Mouse (Mus musculus) skeletal muscle tissue, adult 2 months (tissue): Measurements from ENCODE around the gene Il17ra.

ENCODE experiments used
- DNase-seq: peaks from one replicate; pipeline ENCODE4 v3.0.0-alpha.2; 2012; ENCODE audit warnings: low read depth, low spot score

The Il17ra gene

DNA sequence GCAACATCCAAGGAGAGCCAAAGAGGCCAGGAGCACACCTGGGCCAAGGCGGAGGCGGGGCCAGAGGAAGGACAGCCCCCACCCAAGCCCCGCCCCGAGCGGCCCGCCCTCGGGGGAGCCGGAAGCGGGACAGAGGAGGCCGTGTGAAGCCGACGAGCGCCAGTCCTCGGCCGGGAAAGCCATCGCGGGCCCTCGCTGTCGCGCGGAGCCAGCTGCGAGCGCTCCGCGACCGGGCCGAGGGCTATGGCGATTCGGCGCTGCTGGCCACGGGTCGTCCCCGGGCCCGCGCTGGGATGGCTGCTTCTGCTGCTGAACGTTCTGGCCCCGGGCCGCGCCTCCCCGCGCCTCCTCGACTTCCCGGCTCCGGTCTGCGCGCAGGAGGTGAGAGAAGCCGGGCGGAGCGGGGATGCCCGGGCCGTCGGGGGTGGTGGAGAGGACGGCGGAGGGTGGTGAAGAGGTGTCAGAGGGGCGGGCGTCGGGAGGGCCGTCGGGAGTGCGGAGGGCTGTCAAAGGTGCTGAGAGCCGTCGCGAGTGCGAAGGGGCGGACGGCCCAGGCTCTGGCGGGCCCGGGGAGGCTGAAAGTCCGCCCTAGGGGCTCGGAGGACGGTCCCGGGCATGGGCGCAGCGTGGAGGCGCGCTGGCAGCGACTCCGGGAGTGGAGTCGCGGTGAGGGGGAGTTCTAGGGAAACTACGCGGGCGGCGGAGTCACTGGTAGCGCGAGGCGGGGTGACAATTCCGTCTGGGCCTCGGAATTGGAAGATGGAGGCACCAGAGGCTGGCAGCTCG lies at the start of gene Il17ra:
Gene Il17ra (plus strand): TSS at position 162 of the 786 bp plus-strand sequence.
- DNase-seq = no peak

DNA sequence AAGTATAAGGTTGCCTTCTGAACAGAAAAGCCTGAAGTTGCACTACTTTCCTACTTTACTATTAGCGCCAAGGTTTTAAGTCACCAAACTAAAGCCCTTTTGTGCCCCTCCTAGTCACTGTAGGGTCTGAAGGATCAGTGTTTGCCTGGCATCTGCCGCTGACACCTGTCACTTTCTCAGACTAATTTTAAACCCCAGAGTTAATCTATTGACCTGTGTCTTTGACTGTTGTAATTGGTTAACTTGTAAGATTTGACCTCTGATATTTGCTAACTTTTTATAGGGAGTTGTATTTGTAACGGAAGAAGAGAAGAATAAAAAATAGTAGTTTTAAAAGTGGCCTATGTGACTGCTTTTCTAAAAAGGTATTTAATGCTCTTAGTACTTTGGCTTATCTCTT lies 24.9 kb upstream of the Il17ra start:
- DNase-seq = no peak

DNA sequence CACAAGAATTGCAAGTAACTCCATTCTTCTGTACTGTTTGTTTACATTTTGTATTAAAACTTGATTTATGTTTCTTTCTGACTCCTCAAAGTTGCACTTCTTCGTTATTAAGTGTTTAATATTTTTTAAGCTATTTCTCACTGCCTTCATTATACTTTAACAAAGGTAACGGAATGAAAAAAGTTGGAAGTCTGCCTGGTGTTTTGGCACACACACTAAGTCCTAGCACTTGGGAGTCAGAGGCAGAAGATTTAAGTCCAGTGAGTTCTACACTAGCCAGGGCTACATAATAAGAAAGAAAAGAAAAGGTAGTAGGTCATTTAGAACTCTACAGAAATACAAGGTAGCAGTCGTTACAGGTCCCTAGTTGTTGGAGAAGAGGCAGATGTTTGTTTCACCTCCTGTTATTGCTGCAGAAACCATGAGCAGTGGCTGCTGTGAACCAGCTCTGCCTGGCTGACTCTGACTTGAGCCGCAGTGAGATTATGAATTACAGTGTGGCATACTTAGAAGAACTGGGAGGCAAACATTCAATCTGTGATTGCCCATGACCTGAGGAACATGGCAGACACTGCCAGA lies 20.8 kb upstream of the Il17ra start:
- DNase-seq = no peak

DNA sequence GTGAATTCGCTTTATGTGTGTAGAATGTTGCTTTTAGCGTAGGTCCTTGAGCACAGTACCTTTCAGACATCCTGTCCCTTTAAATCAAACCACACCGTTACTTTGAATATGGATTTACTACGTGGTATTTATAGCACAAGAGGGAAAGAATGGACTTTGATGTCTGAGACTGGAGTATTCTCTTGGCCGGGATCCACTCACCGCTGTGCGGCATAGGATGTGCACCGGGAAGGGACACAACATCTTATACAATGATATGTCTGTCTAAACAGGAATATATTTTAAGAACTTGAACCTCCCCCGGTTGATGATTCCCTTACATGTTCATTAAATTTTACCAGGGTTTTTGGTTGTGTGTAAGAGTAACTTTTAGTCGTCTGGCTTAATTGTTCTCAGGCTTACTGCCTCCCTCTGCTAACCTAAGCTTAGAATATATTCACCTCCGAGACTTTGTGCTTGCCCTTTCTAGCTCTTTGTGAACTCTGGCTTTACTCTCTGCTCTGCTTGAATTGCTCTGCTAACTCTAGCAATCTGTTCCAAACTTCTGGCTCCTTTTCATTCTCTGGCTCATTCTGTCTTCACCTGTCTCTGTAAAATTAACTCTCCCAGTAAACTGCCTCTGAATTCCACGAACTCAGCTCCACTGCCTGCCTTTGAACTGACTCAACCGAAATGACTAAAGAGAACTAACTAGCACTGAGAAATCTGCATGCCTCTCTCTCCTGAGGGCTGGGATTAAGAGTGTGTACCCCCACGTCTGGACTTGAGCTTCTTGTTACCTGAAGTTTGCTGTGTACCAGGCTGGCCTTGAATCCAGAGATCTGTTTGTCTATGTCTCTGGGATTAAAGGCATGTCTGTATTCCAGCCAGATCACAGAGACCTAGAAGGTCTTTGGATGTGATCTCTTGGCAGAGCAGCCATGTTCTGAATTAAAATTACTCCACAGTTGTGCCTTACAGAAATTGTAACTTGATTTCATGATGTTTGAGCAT lies 19.4 kb upstream of the Il17ra start:
- peak; percentile 37 for DNase-seq

DNA sequence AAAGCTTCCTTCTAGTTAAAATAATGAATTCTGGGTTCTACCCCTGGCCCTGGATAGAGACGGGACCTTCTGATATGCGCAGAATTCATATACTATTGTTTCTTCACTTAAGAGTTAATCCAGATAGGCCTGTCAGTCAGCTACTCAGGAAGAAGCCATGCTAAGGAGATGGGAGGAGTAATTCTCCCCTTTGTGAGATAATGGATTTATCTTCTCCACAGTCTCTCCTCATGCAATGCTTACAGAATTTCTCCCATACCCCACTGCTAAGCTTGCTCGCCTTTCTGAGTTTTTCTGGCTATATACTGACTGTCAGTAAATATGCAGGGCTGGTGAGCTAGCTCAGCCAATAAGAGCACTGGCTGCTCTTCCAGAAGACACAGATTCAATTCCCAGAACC lies 12.8 kb upstream of the Il17ra start:
- DNase-seq = no peak

DNA sequence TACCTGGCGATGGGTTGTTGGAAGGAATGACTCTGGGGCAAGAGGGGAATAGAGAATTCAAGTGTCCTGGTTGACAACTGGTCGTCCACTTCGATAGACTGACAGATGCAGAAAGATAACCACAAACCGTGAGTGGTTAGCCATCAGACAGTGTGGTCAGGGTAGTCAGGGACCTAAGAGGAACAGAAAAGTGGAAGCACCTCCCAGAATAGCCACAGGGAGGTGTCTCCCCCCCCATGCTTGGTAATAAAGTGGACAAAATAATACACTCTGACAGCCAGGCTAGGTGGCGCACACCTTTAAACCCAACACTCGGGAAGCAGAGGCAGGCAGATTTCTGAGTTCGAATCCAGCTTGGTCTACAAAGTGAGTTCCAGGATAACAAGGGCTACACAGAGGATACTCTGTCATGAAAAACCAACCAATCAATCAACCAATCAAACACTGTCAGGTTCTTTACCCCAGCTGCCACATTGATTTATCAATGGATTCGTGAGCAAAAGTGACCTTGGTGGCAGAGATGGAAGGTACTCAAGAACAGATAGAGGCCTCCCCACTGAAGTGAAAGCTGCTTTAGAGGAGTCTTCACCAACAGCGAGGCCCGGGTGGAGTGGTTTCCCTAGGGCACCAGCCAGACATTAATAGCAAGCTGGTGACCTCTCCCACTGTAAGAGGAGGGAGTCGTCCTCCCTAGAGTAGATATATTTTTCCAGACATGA lies 10.5 kb upstream of the Il17ra start:
- DNase-seq = no peak

DNA sequence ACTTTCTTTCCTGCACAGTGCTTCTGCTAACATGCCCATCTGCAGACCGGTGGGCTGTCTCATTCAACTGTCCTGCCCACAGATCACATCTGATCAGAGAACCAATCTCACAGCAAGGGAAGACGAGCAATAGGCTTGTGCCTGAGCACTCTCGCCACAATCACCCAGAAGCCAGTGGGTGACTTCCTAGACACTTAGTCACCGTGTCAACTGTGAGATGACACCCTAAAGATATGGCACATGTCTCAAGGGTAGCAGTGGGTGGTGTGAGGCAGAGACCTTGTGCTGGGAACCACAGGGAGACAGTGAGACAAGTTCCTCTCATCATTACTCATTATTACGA lies 10.0 kb upstream of the Il17ra start:
- DNase-seq = no peak

DNA sequence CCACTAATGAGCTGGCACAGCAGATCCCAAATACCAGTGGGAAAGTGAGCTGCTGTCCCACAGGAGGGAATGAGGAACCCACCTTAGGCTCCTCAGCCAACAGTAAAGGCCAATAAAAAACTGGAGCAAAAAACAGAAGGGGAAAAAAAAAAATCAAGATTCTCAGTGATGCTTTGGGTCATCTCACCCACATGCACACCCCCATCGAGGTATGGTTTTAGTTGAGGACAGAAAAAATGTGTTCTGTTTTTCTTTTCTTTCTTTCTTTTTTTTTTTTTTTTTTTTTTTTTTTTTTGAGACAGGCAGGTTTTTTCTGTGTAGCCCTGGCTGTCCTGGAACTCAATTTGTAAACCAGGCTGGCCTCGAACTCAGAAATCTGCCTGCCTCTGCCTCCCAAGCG lies 9.5 kb upstream of the Il17ra start:
- DNase-seq = no peak

DNA sequence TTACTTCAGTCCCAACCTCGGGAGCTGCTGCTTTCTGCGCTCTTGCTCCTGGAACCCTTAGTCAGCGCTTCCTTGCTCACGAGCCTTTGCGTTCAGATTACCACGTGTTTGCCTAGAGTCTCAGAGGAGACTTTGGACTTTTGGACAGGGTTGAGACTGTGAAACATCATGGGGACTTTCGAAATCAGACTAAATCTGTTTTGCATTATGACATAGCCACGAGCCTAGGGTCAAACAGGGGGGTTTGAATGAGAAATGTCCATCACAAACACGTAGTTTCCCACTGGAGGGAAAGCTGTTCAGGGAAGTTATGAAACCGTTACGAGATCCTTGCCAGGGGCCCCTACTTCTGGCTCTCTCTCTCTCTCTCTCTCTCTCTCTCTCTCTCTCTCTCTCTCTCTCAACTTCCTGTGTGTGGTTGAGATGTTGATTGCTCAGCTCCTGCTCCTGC lies 8.4 kb upstream of the Il17ra start:
- DNase-seq = peak; percentile 62

DNA sequence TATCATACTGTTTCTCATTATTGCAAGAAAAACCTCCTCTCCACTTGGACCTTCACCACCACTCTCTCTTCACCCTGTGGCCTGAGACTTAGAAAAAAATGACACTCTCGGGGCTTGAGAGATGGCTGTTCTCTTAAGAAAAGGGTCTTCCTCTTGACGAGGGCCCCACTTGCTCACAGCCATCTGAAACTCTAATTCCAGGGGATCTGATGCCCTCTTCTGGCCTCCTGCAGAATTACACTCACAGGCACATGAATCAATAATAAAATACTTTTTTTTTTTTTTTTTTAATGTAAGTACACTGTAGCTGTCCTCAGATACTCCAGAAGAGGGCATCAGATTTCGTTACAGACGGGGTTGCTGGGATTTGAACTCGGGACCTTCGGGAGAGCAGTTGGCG lies 6.0 kb upstream of the Il17ra start:
- DNase-seq = no peak

DNA sequence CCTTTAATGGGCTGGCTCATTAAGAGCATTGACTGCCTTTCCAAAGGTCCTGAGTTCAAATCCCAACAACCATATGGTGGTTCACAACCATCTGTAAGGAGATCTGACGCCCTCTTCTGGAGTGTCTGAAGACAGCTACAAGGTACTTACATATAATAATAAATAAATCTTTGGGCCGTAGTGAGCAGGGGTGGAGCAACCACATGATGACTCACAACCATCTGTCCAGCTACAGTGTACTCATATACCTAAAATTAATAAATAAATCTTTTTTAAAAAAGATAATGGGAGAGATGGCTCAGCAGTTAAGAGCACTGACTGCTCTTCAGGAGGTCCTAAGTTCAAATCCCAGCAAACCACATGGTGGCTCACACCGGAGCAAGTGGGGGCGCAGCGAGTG lies 5.3 kb upstream of the Il17ra start:
- DNase-seq = no peak

DNA sequence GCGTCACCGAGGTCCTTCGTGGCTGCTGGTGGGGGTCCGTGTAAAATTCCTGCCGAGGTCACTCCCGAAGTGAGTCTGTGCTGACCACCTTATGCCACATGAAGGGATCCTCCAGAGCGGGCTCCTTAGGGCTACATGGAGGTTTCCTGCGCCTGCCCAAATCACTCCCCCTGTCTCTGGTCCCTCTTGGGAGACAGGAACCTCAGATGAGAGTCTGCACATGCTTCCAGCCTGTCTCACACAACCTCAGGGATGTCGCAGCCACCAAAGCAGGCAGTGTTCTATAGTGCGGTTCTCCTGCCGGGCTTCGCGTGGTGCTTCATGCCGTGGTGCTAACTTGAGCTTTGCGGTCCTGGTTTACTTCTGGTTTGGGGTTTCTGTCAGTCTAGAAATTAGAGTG lies 1.8 kb upstream of the Il17ra start:
- DNase-seq = no peak

DNA sequence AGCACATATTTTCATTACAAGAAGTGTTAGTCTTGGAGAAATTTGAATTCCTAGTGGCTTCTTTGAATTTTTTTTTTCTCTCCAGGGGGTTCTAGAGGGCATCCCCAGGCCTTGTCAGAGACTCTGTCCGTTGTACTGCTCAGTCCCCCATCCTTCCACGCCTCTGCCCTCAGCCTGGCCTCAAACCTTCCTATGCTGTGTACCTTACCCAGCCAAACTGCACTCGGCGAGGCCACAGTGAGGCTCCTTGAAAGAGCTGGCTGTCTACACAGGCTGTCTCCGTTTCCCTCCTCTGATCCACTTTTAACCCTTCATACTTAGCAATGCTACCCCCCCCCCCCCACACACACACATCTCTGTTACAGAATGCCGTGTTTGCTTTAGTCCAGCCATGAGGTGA lies 796 bp upstream of the Il17ra start:
- no peak for DNase-seq

DNA sequence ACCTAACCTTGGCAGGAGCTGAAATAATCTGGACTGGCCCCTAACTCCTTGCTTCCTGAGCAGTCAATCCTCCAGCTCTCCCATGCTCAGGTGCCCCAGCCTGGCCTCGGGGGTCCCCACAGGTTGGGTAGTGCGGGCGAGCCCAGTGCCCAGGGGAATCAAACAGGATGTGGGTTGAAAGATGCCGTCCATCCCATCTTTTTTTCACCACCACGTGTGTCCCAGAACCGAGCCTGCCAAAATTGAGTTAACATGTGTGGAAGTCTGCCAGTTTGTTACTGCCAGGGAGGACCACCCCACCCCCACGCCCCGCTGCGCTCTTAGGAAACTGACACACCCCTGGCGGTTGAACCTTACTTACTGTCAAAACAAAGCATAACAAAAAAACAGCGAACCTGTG lies 837 bp downstream of the Il17ra start:
- no peak for DNase-seq

DNA sequence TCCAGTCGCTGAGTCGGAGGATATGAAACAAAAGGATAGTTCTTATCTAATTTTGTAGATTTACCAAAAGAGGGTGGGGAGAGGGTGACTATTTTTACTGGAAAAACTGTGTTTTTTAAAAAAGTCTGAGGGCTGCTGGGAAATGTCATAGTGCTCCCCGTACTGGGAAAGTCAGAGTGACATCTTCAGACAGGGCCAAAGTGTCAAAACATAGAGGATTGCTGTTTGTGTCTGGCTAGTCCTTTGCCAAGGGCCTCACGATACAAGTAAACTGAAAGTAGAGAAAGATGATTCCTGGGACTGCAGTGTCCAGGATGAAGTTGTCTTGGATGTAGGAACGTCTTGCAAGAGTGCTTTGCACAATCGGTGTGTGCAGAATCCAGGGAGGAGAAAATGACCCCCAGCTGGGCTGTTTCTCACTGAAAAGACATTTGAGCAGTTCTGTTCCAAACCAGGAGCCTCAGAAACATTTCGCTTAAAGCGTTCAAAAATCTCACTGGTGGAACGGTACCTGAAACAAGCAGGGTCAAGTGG lies 1.4 kb downstream of the Il17ra start:
- DNase-seq = no peak

DNA sequence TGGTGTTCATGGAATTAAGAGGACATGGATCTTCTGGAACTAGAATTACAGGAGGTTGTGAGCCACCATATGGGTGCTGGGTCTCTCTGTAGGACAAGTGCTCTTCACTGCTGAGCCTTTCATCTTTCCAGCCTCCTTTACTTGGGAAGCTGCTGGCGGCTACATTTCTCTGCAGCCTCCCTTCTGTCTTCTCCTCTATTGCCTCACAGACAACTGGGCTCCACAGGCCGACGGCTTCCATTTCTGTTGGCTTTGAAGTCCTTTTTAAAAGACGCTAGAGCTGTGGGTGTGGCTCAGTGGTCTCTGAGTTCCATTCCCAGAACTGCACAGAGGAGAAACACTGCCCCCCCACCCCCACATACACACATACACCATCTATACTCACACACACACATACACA lies 2.3 kb downstream of the Il17ra start:
- no peak for DNase-seq

DNA sequence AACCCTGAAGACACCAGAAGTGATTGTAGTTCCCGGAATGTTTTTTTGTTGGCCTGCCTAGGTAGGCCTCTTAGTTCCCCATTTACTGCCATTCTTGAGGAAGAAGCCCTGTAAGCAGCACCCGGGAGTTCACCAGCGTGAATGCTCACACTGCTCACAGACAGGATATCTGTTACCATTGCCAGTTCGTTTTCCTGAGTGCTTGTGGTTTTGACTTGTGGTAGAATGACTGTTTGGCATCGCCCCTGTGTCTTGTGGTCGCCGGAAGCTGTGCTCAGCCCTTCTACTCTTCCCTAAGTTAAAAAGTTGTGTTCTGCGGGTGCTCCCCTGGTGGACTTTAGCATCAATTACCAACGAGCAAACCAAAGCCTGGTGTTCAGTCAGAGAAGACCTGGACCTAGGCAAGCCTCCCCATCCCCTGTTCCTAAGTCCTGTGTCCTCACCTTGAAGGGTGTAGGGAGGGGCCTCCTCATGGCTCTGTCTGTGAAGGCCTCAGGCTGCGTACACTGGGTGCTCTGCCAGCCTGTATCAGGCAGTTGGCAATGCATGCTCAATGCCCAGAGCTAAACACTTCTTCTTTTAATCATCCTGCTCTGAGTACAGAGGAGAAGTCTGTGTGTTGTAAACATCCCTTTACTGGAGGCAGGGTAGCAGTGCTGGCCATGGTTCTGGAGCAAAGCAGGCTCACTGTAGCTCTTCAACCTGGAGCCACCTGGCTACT lies 3.7 kb downstream of the Il17ra start:
- no peak for DNase-seq

DNA sequence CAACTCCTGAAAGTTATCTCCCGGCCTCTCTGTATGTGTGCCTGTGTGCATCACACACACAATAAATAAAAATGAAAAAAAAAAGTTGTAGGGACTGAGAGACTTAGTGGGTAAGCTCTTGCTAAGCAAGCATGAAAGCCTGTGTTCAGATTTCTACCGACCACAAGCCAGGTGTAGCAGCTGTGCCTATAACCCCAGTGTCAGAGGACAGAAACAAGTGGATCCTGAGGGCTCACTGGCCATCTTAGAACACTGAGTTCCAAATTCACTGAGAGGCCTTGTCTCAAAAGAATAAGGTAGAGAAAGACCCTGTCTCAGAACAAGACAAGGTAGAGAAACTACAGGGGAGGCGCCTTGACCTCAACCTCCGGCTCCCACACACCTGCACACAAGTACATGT lies 5.2 kb downstream of the Il17ra start:
- no peak for DNase-seq

DNA sequence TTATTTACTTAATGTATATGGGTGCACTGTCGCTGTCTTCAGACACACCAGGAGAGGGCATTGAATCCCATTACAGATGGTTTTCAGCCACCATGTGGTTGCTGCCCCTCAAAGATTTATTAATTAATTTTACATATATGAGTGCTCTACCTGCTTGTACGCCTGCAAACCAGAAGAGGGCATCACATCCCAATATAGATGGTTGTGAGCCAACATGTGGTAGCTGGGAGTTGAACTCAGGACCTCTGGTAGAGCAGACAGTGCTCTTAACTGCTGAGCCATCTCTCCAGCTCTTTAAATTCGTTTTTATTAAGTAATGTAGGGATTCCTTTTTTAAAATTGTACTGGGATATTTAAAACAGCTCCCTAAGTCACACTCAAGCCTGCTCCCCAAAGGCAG lies 6.2 kb downstream of the Il17ra start:
- DNase-seq = no peak

DNA sequence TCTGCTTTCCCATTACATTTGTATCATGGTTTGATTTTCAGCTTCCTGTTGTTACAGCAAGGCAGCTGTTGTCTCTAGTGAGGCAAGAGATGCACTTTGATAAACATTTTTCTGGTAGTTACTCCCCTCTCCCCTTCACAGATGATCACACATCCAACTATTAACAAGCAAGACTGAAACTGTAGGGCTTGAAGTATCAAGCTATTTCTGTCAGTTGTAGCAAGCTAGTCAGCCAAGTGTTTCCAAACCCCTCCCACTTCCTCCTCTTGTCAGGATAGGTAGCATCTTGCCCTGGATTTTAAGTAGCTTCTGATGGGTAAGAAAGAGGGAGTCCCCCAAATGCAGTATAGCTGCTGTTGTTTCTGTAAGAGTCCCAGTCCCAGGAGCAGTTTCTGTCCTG lies 6.7 kb downstream of the Il17ra start:
- DNase-seq = no peak

DNA sequence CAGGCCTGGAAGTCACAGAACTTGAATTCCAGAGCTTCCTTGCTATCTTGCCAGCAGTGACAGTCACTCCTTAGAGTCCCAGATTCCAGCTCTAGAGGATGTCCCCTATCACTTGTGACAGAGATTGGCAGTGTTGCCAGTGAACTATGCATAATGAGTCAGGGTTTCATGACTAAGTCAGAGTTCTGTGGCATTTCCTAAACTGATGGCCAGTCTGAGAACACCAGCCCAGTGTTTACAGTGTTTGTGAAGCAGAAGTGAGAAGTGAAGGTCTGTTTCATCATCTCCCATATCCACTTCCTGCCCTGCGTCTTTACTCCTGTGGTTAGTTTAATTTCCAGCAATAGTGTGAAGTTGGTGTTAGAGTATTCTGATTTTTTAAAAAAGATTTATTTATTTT lies 7.6 kb downstream of the Il17ra start:
- peak; percentile 34 for DNase-seq
